Mouse (Mus musculus): ENCODE measurements at regions not wholly inside any gene's neighbourhood (a gene's known extent, or its start where the extent isn't known, plus 50 kb on each side); places are given as distances from the start of the nearest gene placed in this dataset.

- CTCF ChIA-PET: no interaction called here
- POLR2A ChIA-PET: no interaction called here
Observed at GRCm38 (mm10) chr13:9824904-9825303, 59.8 kb upstream of the Zmynd11 start.

GRCm38 (mm10) chr13:9817356-9817755 is 52.2 kb upstream of the Zmynd11 start:
- ChIA-PET POLR2A (interaction anchor here in 1 of 4 experiments (1.2 kb wide), 1 partner anchor 9 kb away, joined by 3 read pairs; no protein-coding TSS in a partner anchor), CTCF (no interaction called here)
